Mouse (Mus musculus) lung, adult 2 months (tissue): ENCODE measurements around the gene Susd4.

ENCODE experiments used
- CTCF ChIP-seq: fragments of 200-500 bp; IDR thresholded peaks from 2 replicates; pipeline ENCODE4 v1.5.1; 2011; ENCODE audit warnings: mild to moderate bottlenecking, low read length, control low read depth; ENCODE audit not compliant: insufficient read depth
- POLR2A ChIP-seq: fragments of 200-500 bp; IDR thresholded peaks from 2 replicates; pipeline ENCODE4 v1.6.1; 2011; ENCODE audit warnings: low read depth, mild to moderate bottlenecking, control low read depth, low read length, borderline replicate concordance; ENCODE audit errors: extremely low read depth

DNA sequence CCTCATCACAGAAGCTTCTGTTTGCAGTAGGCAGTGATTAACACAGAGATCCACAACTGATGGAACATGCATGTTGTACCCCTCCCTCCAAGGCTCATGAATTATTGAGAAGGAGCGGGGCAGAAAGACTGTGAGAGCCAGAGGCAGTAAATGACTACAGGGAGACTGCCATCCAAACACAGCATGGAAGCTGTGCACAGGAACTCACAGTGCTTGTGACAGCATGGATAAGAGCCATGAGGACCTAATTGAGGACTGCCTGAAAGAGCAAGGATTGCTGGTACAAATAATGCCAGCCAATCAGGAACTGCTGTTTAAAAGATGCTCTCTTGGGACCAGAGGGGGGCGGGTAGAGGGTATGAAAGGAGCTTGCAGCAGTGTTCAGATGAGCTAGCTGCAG, 178.3 kb downstream of the Susd4 start:
- TF ChIP-seq CTCF (no peak), POLR2A (no peak)
